Mouse (Mus musculus) lung, embryonic 15.5 days (tissue): Measurements from ENCODE around the gene Resp18. TPM values are rescaled to one million over a fixed set of nuclear protein-coding genes. Genes with fewer than 3 reads are reported as not detected.
"Not testable (repeated sequence)": the region's sequence is repeated elsewhere in the genome, so short reads cannot be mapped to it uniquely, and the experiment has no call there.

ENCODE experiments used
- ATAC-seq: fragments of 200-750 bp; cut with Nextera tagmentation; 2 replicates; pipeline ENCODE4 v1.8.0; 2017; ENCODE audit warnings: moderate number of reproducible peaks, borderline replicate concordance; ENCODE audit not compliant: low FRiP score, low TSS enrichment; ENCODE audit errors: extremely low read depth
- H3K27ac ChIP-seq: fragments of 300-500 bp; sonication (generic); 2 replicates; pipeline ENCODE4 v1.5.1; 2015; ENCODE audit warnings: moderate library complexity, mild to moderate bottlenecking, inconsistent platforms
- H3K27me3 ChIP-seq: fragments of 300-500 bp; sonication (generic); 2 replicates; pipeline ENCODE4 v1.6.1; 2015; ENCODE audit warnings: inconsistent platforms
- H3K36me3 ChIP-seq: fragments of 300-500 bp; sonication (generic); 2 replicates; pipeline ENCODE4 v1.6.1; 2015; ENCODE audit warnings: inconsistent platforms
- H3K4me1 ChIP-seq: fragments of 300-500 bp; sonication (generic); 2 replicates; pipeline ENCODE4 v1.6.1; 2015; ENCODE audit warnings: inconsistent platforms
- H3K4me2 ChIP-seq: fragments of 300-500 bp; sonication (generic); 2 replicates; pipeline ENCODE4 v1.6.1; 2015; ENCODE audit warnings: inconsistent platforms, mild to moderate bottlenecking, moderate library complexity
- H3K4me3 ChIP-seq: fragments of 300-500 bp; sonication (generic); 2 replicates; pipeline ENCODE4 v1.5.1; 2015; ENCODE audit warnings: mild to moderate bottlenecking, inconsistent platforms
- H3K9ac ChIP-seq: fragments of 300-500 bp; sonication (generic); 2 replicates; pipeline ENCODE4 v1.6.1; 2015; ENCODE audit warnings: inconsistent platforms
- H3K9me3 ChIP-seq: fragments of 300-500 bp; sonication (generic); 2 replicates; pipeline ENCODE4 v1.6.1; 2016; ENCODE audit warnings: inconsistent platforms
- WGBS: fragments of 180-500 bp; shearing (Covaris S2); methylation state at CpG from one replicate; pipeline ENCODE4 v1.1.7; 2015; 5-methylcytosine and 5-hydroxymethylcytosine counted together
- polyA plus RNA-seq: library from polyadenylated mRNA; unstranded; fragments of >200 nt; fragmentation: Nextera tagmentation; extraction: Ambion mirVana; gene quantifications from 2 replicates; pipeline ENCODE4 v1.2.1, GENCODE M21; 2015

Resp18 gene
- polyA plus RNA-seq, 1 experiment from 2014 or later: 1.4 TPM

DNA sequence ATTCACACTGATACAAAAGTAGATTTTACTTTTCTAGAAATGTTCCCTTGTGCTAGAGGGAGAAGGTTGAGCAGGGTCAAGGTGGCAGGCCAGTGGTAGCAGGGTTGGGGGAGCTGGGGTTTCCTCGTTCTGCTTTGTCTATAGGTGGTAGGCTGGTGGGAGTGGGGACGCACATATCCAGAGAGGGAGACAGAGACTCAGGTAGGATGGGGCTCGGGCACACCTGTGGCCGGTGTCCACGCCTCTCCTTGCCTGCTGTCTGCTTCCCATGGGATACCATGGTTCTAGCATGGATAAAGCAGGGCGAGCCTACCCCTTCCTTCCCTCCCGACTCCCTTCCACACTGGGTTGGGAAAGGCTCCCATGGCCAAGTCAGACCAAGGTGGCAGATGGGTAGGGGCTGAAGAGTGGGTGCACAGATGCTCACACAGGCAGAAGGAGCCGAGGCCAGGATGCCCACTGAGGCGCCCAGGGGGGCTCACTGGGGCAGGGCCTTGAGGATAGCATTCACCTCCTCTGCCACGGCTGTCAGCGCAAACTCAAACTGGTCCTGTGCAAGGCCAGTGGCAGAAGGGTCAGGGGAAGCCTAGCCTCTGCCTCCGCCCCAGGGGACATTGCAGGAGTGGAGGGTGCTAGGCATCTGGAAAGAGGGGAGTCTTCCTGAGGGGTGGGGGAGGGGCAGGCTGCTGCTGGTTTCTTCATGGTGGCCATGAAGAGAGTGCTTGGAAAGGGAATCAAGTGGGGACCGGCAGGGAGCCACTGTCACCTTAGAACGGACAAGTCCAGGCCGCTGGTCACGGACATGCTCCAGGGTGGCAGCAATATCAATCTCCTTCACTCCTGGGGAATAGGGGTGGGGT lies 30.9 kb downstream of the Resp18 start:
- H3K9ac ChIP-seq: no peak overlapping the region
- no peaks in the 10 kb centered on the region for H3K27me3 ChIP-seq
- peaks cover 6% of the 10 kb centered on the region; the same call in 1 of the 2 replicates for H3K36me3 ChIP-seq
- H3K9me3 ChIP-seq: no peaks in the 10 kb centered on the region
- peaks cover 14% of the 10 kb centered on the region for H3K4me1 ChIP-seq
- 70% methylated on average over 16 of the region's 16 CpGs for WGBS
- no peak overlapping the region for H3K4me3 ChIP-seq
- peak overlapping the region; percentile 64; the same call in 1 of the 2 replicates for H3K27ac ChIP-seq
- no peak overlapping the region for H3K4me2 ChIP-seq
- ATAC-seq: no peak

DNA sequence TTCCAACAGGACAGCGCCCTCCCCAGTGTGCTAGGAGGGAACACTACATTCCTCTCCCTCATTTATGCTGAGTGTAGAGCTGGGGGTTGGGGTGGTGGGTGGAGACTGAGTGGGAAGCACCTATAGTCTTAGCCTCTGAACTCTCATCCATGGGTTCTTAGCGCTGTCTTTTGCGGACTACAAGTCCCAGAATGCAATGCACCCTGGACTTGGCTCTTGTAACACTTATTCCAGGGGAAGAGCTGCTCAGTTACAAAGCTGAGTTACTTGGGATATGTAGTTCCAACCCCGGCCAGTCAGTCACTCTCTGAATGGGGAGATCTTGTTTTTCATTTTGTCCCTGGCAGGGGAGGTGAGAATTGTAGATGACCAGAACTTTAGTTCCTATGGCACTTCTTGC lies 33.4 kb downstream of the Resp18 start:
- Histone ChIP-seq H3K36me3 (peaks cover 6% of the 10 kb centered on the region; the same call in 1 of the 2 replicates), H3K9ac (no peak overlapping the region), H3K4me1 (peaks cover 11% of the 10 kb centered on the region), H3K27me3 (no peaks in the 10 kb centered on the region), H3K4me3 (no peak overlapping the region), H3K27ac (no peak overlapping the region), H3K4me2 (no peak overlapping the region), H3K9me3 (no peaks in the 10 kb centered on the region)
- WGBS: 24% methylated on average over 4 of the region's 4 CpGs
- ATAC-seq: peak; percentile 47; the same call in 1 of the 2 replicates

DNA sequence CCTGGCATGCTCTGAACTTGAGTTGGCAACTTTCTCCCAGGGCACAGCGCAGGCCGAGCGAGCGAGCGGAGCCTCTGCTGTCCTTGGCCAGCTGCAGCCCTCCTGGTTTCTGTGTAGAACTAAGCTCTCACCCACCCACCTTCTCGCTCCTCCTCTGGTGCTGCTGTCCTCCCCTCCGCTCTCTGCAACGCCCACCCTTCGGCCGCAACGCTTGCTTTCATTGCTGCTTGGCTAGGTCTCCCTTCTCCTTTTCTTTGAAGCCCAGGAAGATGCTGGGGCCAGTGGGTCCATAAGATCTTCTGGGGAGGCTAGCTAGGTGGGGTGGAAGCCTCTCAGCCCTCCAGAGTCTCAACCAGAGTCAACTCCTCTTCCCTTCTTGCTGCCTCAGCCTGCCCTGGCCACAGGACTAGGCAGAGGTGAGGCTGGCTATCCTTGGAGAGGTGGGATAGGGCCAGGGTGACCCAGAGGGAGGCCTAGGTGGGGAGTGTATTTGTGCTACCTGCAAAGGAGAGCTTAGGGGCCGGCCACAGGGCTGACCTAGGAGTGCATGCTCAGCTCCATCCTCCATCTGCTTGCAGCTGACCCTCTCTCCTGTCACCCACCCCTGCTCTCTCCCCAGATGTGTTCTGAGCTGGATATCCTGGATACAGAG lies 33.9 kb downstream of the Resp18 start:
- Histone ChIP-seq H3K4me1 (peaks cover 11% of the 10 kb centered on the region), H3K9me3 (no peaks in the 10 kb centered on the region), H3K36me3 (peaks cover 6% of the 10 kb centered on the region; the same call in 1 of the 2 replicates), H3K27me3 (no peaks in the 10 kb centered on the region), H3K9ac (no peak overlapping the region), H3K4me2 (no peak overlapping the region), H3K27ac (no peak overlapping the region), H3K4me3 (no peak overlapping the region)
- ATAC-seq: no peak
- WGBS: 87% methylated on average over 12 of the region's 12 CpGs

DNA sequence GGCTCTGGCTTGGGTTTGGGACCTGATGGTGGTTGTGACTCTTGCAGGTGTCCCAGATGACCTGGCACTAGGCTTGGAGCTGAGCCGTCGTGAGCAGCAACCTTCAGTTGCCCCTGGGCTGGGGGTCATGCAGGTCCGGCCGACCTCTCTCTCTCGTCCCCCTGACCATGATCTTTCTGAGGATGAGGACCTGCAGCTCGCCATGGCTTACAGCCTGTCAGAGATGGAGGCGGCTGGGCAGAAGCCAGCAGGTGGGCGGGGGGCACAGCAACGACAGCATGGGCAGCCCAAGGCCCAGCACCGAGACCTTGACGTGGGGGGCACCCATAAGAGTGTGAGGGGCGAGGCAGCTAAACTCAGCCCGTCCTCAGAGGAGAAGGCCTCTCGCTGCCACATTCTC lies 34.8 kb downstream of the Resp18 start:
- no peak overlapping the region for H3K4me2 ChIP-seq
- peaks cover 6% of the 10 kb centered on the region; the same call in 1 of the 2 replicates for H3K36me3 ChIP-seq
- ATAC-seq: no peak
- H3K4me1 ChIP-seq: peaks cover 11% of the 10 kb centered on the region
- H3K27me3 ChIP-seq: no peaks in the 10 kb centered on the region
- no peaks in the 10 kb centered on the region for H3K9me3 ChIP-seq
- no peak overlapping the region for H3K9ac ChIP-seq
- 83% methylated on average over 14 of the region's 14 CpGs for WGBS
- H3K4me3 ChIP-seq: no peak overlapping the region
- H3K27ac ChIP-seq: no peak overlapping the region

DNA sequence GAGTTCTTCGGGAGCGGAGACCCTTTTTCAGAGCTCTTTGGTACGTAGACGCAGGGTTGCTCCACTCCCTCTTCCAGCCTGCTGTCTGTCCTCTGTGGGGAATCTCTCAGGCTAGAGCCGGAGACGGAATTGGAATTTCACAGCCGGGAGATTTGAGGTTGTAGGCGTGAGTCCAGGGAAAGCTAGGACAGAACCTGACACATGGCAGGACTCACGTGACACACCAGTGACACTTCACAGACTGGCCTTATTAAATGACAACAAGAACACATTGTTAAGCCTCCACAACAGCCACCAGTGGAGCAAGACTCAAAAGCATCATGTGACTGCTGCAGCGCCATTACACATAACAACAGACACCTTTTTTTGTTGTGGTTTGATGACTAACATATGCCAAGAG lies 38.6 kb downstream of the Resp18 start:
- WGBS: 78% methylated on average over 10 of the region's 10 CpGs
- peaks cover 6% of the 10 kb centered on the region; the same call in 1 of the 2 replicates for H3K36me3 ChIP-seq

DNA sequence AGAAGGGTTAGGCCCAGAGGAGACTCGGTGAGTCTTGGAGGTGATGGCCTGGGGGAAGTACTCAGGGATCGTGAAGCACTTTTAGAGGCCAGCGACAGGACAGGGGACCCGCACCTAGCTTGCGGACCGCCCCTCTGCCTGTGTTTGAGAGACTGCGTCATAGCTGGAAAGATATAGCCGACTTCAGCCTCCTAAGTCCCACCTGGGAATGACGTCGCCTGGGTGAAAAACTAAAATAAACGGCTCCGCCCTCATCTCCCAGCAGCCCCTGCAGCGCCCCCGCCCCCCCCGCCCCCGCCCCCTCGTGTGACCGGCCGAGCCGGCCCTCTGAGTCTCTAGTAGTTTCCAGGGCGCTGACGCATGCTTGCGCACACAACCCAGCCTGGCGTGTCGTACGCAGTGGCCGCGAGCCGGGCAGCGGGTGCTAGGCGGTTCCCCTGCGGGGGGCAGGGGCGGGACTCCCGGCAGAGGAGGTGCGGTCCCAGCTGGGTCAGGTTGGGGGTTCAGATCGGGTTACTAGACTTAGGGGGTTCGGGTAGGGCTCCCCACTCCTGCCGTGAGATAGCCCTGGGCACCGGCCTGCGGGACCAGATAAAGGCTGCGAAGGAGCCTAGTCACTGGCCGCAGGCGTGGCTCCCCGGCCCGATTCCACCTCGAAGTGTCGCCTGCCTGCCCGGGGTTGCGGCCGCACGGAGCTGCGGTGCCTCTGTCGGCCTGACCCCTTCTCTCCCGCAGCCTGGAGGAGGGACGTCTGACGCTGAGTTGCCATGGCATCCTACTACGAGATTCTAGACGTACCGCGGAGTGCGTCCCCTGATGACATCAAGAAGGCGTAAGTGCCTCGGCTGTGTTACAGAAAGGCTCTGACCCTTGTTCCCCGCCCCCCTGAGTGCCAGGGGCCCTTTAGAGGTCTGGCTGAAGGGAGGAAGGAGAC lies 41.8 kb downstream of the Resp18 start, which contains the start of gene Dnajb2:
Gene Dnajb2, plus strand, starts transcription at position 290 of the 934 bp plus-strand sequence.
- Histone ChIP-seq H3K27me3 (no peaks in the 10 kb centered on the region), H3K4me3 (peak within 1 kb of the TSS; percentile 80), H3K4me1 (peaks cover 23% of the 10 kb centered on the region), H3K9me3 (no peaks in the 10 kb centered on the region), H3K27ac (peak within 1 kb of the TSS; percentile 87), H3K36me3 (no peaks in the 10 kb centered on the region), H3K4me2 (peak within 1 kb of the TSS; percentile 96), H3K9ac (peak within 1 kb of the TSS; percentile 78)
- ATAC-seq: peak; percentile 93
- WGBS: under 1% methylated on average over 64 of the region's 64 CpGs

More for the DNA sequence above, 38.6 kb downstream of the Resp18 start:
- Histone ChIP-seq H3K9ac (no peak overlapping the region), H3K27me3 (no peaks in the 10 kb centered on the region), H3K27ac (no peak overlapping the region), H3K4me1 (peaks cover 19% of the 10 kb centered on the region), H3K4me3 (no peak overlapping the region), H3K4me2 (no peak overlapping the region), H3K9me3 (no peaks in the 10 kb centered on the region)
- no peak for ATAC-seq

DNA sequence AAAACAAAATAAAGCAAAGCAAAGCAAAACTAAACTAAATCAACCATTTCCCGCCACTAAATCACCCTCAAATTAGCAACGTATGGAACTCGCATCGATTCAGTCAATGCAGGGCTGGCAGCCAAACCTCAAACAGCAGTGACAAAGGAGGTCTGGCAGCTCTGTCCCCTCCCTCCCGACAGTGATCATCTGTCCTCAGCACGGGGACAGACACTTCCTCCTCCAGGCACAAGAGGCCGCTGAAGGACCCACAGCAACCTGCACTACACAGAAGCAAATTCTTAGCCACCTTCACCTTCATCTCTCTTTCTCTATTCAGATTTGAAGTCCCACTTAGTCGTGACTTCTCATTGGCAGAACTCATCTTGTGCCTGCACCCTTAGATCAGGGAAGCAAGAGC lies 43.6 kb downstream of the Resp18 start:
- Histone ChIP-seq H3K9ac (no peak overlapping the region), H3K9me3 (no peaks in the 10 kb centered on the region), H3K27me3 (no peaks in the 10 kb centered on the region), H3K4me2 (peak overlapping the region; percentile 16), H3K4me1 (peaks cover 23% of the 10 kb centered on the region), H3K27ac (no peak overlapping the region), H3K4me3 (no peak overlapping the region), H3K36me3 (no peaks in the 10 kb centered on the region)
- no peak for ATAC-seq
- 2% methylated on average over 8 of the region's 8 CpGs for WGBS

DNA sequence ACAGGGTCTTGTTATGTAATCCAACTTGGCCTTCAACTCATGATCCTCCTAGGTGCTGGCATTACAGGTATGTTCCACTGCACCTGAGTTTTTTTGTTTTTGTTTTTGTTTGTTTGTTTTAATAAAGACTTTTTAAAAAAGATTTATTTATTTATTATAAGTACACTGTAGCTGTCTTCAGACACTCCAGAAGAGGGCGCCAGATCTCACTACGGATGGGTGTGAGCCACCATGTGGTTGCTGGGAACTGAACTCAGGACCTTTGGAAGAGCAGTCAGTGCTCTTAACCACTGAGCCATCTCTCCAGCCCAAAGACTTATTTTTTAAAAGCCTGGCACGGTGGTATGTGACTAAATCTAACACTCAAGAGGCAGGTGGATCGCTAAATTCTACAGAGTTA lies 45.7 kb downstream of the Resp18 start:
- not testable (repeated sequence) for H3K4me2 ChIP-seq, H3K27ac ChIP-seq, H3K9me3 ChIP-seq, ATAC-seq, H3K36me3 ChIP-seq, H3K27me3 ChIP-seq, H3K9ac ChIP-seq, H3K4me3 ChIP-seq
- 63% methylated on average over 4 of the region's 4 CpGs for WGBS
- peaks cover 20% of the 10 kb centered on the region for H3K4me1 ChIP-seq

DNA sequence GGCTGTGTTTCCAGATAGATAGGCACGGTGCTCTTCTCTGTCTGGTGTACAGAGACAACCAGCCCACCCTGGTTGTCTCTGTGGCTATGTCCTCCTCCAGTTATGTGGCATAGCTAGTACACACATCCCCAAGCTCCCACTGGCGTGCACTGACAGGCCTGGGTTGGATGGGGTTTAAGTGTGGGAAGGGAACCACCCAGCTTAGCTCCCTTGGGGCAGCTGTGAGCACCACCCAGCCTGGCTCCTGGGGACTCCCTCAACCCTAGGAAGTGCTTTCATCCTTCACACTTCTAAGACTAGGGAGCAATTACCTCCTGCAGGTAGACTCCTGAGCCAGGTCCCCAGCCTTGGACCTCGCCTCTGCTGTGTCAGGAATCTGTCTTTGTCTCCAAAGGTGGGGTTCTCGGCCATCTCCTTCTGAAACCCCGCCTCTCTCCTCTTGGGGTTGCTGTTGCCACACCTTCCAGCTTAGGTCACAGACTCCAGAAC lies 46.5 kb downstream of the Resp18 start, which contains the start of gene A630095N17Rik:
Gene A630095N17Rik, minus strand, starts transcription at position 439 of the 489 bp plus-strand sequence.
- WGBS: 67% methylated on average over 5 of the region's 5 CpGs
- ATAC-seq: no peak
- H3K9me3 ChIP-seq: no peaks in the 10 kb centered on the region

DNA sequence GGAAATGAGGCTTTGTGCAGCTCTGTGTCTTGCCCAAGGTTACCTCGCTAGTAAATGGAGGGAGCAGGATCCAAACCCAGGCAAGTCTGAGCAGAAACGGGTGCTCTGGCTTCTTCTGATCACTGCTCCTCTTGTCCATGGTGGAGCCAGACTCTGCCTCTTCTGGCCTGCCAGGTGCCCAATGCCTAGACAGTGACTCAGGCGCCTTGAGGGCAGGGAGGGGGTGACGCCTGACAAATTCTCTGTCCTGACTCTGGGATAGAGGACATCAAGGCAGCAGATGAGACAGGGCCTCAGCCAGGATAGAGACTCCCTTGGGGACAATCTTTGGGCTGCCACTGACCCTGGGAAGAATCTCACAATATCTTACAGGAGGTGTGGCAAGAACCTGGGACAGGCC lies 47.0 kb downstream of the Resp18 start:
- no peak overlapping the region for H3K4me3 ChIP-seq
- no peak overlapping the region for H3K9ac ChIP-seq
- H3K9me3 ChIP-seq: no peaks in the 10 kb centered on the region
- H3K27me3 ChIP-seq: no peaks in the 10 kb centered on the region
- no peak overlapping the region for H3K27ac ChIP-seq
- ATAC-seq: no peak
- whole genome bisulfite sequencing: 68% methylated on average over 4 of the region's 4 CpGs
- no peak overlapping the region for H3K4me2 ChIP-seq
- H3K4me1 ChIP-seq: peaks cover 12% of the 10 kb centered on the region; the same call in 1 of the 2 replicates
- H3K36me3 ChIP-seq: no peaks in the 10 kb centered on the region

More for the DNA sequence above, 46.5 kb downstream of the Resp18 start, which contains the start of gene A630095N17Rik:
- no peak within 1 kb of the TSS for H3K4me2 ChIP-seq
- no peak within 1 kb of the TSS for H3K4me3 ChIP-seq
- H3K27ac ChIP-seq: no peak within 1 kb of the TSS
- no peak within 1 kb of the TSS for H3K9ac ChIP-seq
- H3K27me3 ChIP-seq: no peaks in the 10 kb centered on the region
- no peaks in the 10 kb centered on the region for H3K36me3 ChIP-seq
- H3K4me1 ChIP-seq: peaks cover 13% of the 10 kb centered on the region
